Mouse (Mus musculus) stomach, postnatal 0 days (tissue): ENCODE data around the gene Olfr506. TPM values are rescaled to one million over a fixed set of nuclear protein-coding genes. Genes with fewer than 3 reads are reported as not detected.
"Not testable (repeated sequence)": the region's sequence is repeated elsewhere in the genome, so short reads cannot be mapped to it uniquely, and the experiment has no call there.

Experiments
- ATAC-seq: fragments of 200-750 bp; cut with Nextera tagmentation; 2 replicates; pipeline ENCODE4 v1.8.0; 2017; ENCODE audit not compliant: low FRiP score, low TSS enrichment
- DNase-seq: peaks from one replicate; pipeline ENCODE4 v3.0.0-alpha.2; 2016; ENCODE audit warnings: low spot score
- H3K27ac ChIP-seq: fragments of 300-500 bp; sonication (generic); replicated peaks from 2 replicates; pipeline ENCODE4 v1.5.1; 2014; ENCODE audit warnings: mild to moderate bottlenecking, control low read depth
- H3K27me3 ChIP-seq: fragments of 300-500 bp; sonication (generic); 2 replicates; pipeline ENCODE4 v1.6.1; 2014; ENCODE audit warnings: low read length; ENCODE audit not compliant: control insufficient read depth, insufficient read depth
- H3K36me3 ChIP-seq: fragments of 300-500 bp; sonication (generic); 2 replicates; pipeline ENCODE4 v1.6.1; 2014; ENCODE audit warnings: low read length, mixed read lengths; ENCODE audit not compliant: control insufficient read depth, insufficient read depth
- H3K4me1 ChIP-seq: fragments of 300-500 bp; sonication (generic); replicated peaks from 2 replicates; pipeline ENCODE4 v1.6.1; 2014; ENCODE audit warnings: antibody characterized with exemption; ENCODE audit not compliant: control insufficient read depth, insufficient read depth
- H3K4me2 ChIP-seq: fragments of 300-500 bp; sonication (generic); replicated peaks from 2 replicates; pipeline ENCODE4 v1.6.1; 2014; ENCODE audit warnings: low read depth, mild to moderate bottlenecking, control low read depth, moderate library complexity
- H3K4me3 ChIP-seq: fragments of 300-500 bp; sonication (generic); 2 replicates; pipeline ENCODE4 v1.5.1; 2014; ENCODE audit warnings: low read depth, low read length, control low read depth
- H3K9ac ChIP-seq: fragments of 300-500 bp; sonication (generic); 2 replicates; pipeline ENCODE4 v1.6.1; 2014; ENCODE audit warnings: mild to moderate bottlenecking, low read length, control low read depth, mixed read lengths
- H3K9me3 ChIP-seq: fragments of 300-500 bp; sonication (generic); 2 replicates; pipeline ENCODE4 v1.6.1; 2016; ENCODE audit warnings: low read length; ENCODE audit not compliant: control insufficient read depth
- CTCF ChIP-seq: IDR thresholded peaks from 2 replicates; pipeline ENCODE4 v1.5.1; 2016; ENCODE audit warnings: antibody characterized with exemption, low read depth, mild to moderate bottlenecking, moderate library complexity
- EP300 ChIP-seq: optimal IDR thresholded peaks from 2 replicates; pipeline ENCODE3; 2016; ENCODE audit warnings: antibody characterized with exemption
- WGBS: fragments of 180-500 bp; shearing (Covaris S2); extraction: QIAGEN DNeasy Blood & Tissue Kit; methylation state at CpG from one replicate; pipeline ENCODE4 v1.1.7; 2014; 5-methylcytosine and 5-hydroxymethylcytosine counted together
- polyA plus RNA-seq: library from polyadenylated mRNA; unstranded; fragments of >200 nt; fragmentation: Nextera tagmentation; extraction: Ambion mirVana; gene quantifications from 2 replicates; pipeline ENCODE4 v1.2.1, GENCODE M21; 2015

Gene Olfr506
- not detected in 2 replicates for polyA plus RNA-seq

DNA sequence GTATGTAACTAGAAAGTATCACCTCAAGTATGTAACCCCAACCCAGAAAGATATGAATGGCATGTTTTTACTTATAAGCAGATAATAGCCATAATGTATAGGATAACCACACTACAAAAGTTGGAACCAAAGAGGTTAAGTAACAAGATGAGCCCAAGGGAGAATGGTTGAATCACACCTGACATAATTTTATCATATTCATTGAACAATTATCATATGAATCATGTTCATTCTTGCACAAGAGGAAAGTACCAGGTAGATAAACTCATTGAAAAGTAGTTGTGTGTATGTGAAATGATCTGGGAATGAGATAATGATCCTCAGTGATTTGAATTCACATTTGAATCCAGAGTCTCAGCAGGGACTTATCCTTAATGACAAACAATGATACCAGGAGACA, at the start of gene Olfr506:
Olfr506 (plus strand) TSS at position 301 of the 400 bp plus-strand sequence.
- Histone ChIP-seq H3K4me2 (no peak within 1 kb of the TSS), H3K4me3 (no peak within 1 kb of the TSS), H3K36me3 (no peaks in the 10 kb centered on the region), H3K9me3 (no peaks in the 10 kb centered on the region), H3K4me1 (no peaks in the 10 kb centered on the region), H3K27me3 (no peaks in the 10 kb centered on the region), H3K9ac (no peak within 1 kb of the TSS), H3K27ac (no peak within 1 kb of the TSS)
- DNase-seq, result no peak
- no peak for ATAC-seq
- TF ChIP-seq EP300 (no peak), CTCF (no peak)

DNA sequence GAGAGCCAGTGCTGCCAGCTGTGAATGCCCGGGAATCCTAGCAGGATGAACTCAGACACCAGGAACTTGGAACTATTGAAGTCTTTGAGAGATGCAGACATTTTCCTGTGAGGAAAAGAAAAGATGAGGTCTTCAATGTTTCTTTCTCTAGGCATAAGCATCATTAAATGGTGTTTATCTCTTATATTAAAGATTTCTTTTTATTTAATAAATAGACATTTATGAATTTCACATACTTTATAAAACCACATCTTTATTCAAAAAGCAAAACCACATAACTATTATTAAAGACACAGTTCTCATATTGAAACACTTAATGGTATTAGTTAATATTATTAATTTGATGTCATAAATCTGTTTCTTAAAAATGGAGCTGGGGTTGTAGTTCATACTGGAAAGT, 44.9 kb upstream of the Olfr506 start, which contains the start of gene Olfr504:
Olfr504 (minus strand) TSS at position 101 of the 400 bp plus-strand sequence.
- Histone ChIP-seq H3K9ac (no peak within 1 kb of the TSS), H3K36me3 (no peaks in the 10 kb centered on the region), H3K4me3 (no peak within 1 kb of the TSS), H3K4me1 (no peaks in the 10 kb centered on the region), H3K27me3 (no peaks in the 10 kb centered on the region), H3K4me2 (no peak within 1 kb of the TSS), H3K27ac (no peak within 1 kb of the TSS), H3K9me3 (no peaks in the 10 kb centered on the region)
- no peak for DNase-seq
- TF ChIP-seq CTCF (no peak), EP300 (no peak)
- no peak for ATAC-seq
- 85% methylated on average over 1 of the region's 1 CpGs for WGBS

DNA sequence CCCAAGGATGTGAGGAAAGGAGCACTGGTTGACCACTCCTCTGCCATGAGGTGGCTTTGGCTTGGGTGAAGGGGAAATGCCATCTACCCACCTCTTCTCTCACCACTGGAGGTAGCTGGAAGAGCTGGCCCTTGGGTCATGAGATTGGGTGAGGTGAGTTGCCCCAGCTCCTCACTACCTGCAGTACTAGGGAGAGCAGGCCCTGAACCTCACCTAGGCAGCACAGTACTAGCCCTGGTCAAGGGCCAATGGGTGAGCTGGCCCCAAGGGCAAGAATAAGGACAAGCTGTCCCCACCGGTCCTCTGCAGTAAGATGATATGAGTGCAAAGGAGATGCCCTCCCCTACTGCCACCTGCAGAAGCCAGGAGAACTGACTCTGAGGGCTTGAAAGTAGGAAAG, 20.8 kb upstream of the Olfr506 start:
- H3K27ac ChIP-seq, result no peak overlapping the region
- 95% methylated on average over 1 of the region's 1 CpGs for WGBS
- no peaks in the 10 kb centered on the region for H3K27me3 ChIP-seq
- TF ChIP-seq CTCF (no peak), EP300 (no peak)
- no peak overlapping the region for H3K9ac ChIP-seq
- no peaks in the 10 kb centered on the region for H3K9me3 ChIP-seq
- no peaks in the 10 kb centered on the region for H3K36me3 ChIP-seq
- no peak overlapping the region for H3K4me3 ChIP-seq
- no peak for ATAC-seq
- no peak overlapping the region for H3K4me2 ChIP-seq
- H3K4me1 ChIP-seq, result no peaks in the 10 kb centered on the region
- no peak for DNase-seq

- not testable (repeated sequence) for H3K4me3 ChIP-seq, H3K9me3 ChIP-seq, H3K4me1 ChIP-seq, H3K4me2 ChIP-seq, H3K36me3 ChIP-seq, ATAC-seq, H3K9ac ChIP-seq, DNase-seq, H3K27ac ChIP-seq, H3K27me3 ChIP-seq
- 79% methylated on average over 3 of the region's 3 CpGs for WGBS
Observed at GRCm38 (mm10) chr7:108601916-108602315, 8.7 kb upstream of the Olfr506 start.

DNA sequence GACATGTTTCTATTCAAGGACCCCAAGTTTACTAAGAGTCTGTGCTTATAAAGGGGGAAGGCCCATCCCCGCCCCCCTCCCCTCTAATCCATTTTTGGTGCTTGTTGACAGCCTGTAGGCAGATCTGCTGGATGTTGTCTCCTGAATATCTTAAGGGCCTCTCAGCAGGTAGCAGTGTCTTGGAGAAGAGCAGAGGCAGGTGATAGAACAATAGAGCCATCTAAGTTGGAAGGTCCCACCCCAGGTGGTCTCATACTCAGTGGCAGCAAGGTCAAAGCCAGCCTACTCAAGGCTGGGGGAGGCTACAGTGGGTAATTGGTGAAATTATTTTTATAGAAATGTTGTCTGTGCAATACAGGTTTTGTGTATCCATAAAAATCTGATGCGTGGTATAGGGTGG, 3.5 kb downstream of the Olfr506 start:
- 66% methylated on average over 2 of the region's 2 CpGs for WGBS
- H3K9ac ChIP-seq, result no peak overlapping the region
- no peaks in the 10 kb centered on the region for H3K4me1 ChIP-seq
- ATAC-seq (no peak), DNase-seq (no peak)
- TF ChIP-seq CTCF (no peak), EP300 (no peak)
- H3K9me3 ChIP-seq, result no peaks in the 10 kb centered on the region
- H3K27me3 ChIP-seq, result no peaks in the 10 kb centered on the region
- no peak overlapping the region for H3K27ac ChIP-seq
- no peaks in the 10 kb centered on the region for H3K36me3 ChIP-seq
- H3K4me3 ChIP-seq, result no peak overlapping the region
- H3K4me2 ChIP-seq, result no peak overlapping the region

GRCm38 (mm10) chr7:108616781-108617180, 6.2 kb downstream of the Olfr506 start:
- H3K4me1 ChIP-seq, H3K36me3 ChIP-seq, H3K9ac ChIP-seq, H3K27me3 ChIP-seq, H3K4me2 ChIP-seq, H3K9me3 ChIP-seq, H3K27ac ChIP-seq, H3K4me3 ChIP-seq: not testable (repeated sequence)
- DNase-seq (peak; percentile 52), ATAC-seq (peak; percentile 87)
- WGBS, result 36% methylated on average over 3 of the region's 3 CpGs
